Mouse (Mus musculus) kidney, postnatal 0 days (tissue): ENCODE measurements around the gene Mbnl2. TPM values are rescaled to one million over a fixed set of nuclear protein-coding genes. Genes with fewer than 3 reads are reported as not detected.

Experiments
- ATAC-seq: fragments of 200-750 bp; cut with Nextera tagmentation; replicated peaks from 2 replicates; pipeline ENCODE4 v1.8.0; 2017; ENCODE audit warnings: low read depth, moderate number of reproducible peaks, moderate TSS enrichment, moderate library complexity; ENCODE audit not compliant: low FRiP score
- DNase-seq: peaks from one replicate; pipeline ENCODE4 v3.0.0-alpha.2; 2016; ENCODE audit warnings: low spot score
- H3K27ac ChIP-seq: fragments of 300-500 bp; sonication (generic); 2 replicates; pipeline ENCODE4 v1.5.1; 2014; ENCODE audit warnings: mild to moderate bottlenecking
- H3K27me3 ChIP-seq: fragments of 300-500 bp; sonication (generic); 2 replicates; pipeline ENCODE4 v1.6.1; 2014; ENCODE audit warnings: low read length, mixed read lengths; ENCODE audit not compliant: insufficient read depth
- H3K36me3 ChIP-seq: fragments of 300-500 bp; sonication (generic); 2 replicates; pipeline ENCODE4 v1.6.1; 2014; ENCODE audit warnings: low read length, mixed read lengths; ENCODE audit not compliant: insufficient read depth
- H3K4me1 ChIP-seq: fragments of 300-500 bp; sonication (generic); replicated peaks from 2 replicates; pipeline ENCODE4 v1.6.1; 2014; ENCODE audit warnings: antibody characterized with exemption, low read length, mixed read lengths; ENCODE audit not compliant: insufficient read depth
- H3K4me2 ChIP-seq: fragments of 300-500 bp; sonication (generic); 2 replicates; pipeline ENCODE4 v1.6.1; 2014; ENCODE audit warnings: mild to moderate bottlenecking, low read length, moderate library complexity, mixed read lengths
- H3K4me3 ChIP-seq: fragments of 300-500 bp; sonication (generic); replicated peaks from 2 replicates; pipeline ENCODE4 v1.5.1; 2014; ENCODE audit warnings: low read depth, low read length
- H3K9ac ChIP-seq: fragments of 300-500 bp; sonication (generic); 2 replicates; pipeline ENCODE4 v1.6.1; 2014; ENCODE audit warnings: low read depth, low read length
- H3K9me3 ChIP-seq: fragments of 300-500 bp; sonication (generic); replicated peaks from 2 replicates; pipeline ENCODE4 v1.6.1; 2016; ENCODE audit warnings: low read length, inconsistent platforms, mixed read lengths
- CTCF ChIP-seq: IDR thresholded peaks from 2 replicates; pipeline ENCODE4 v1.5.1; 2016; ENCODE audit warnings: antibody characterized with exemption, low read depth, mild to moderate bottlenecking, moderate library complexity
- WGBS: fragments of 180-500 bp; shearing (Covaris S2); extraction: QIAGEN DNeasy Blood & Tissue Kit; methylation state at CpG from one replicate; pipeline ENCODE4 v1.1.7; 2014; 5-methylcytosine and 5-hydroxymethylcytosine counted together
- polyA plus RNA-seq: library from polyadenylated mRNA; unstranded; fragments of >200 nt; fragmentation: Nextera tagmentation; extraction: Ambion mirVana; gene quantifications from 2 replicates; pipeline ENCODE4 v1.2.1, GENCODE M21; 2015

The Mbnl2 gene
- polyA plus RNA-seq, 1 experiment from 2014 or later, result 119 TPM

DNA sequence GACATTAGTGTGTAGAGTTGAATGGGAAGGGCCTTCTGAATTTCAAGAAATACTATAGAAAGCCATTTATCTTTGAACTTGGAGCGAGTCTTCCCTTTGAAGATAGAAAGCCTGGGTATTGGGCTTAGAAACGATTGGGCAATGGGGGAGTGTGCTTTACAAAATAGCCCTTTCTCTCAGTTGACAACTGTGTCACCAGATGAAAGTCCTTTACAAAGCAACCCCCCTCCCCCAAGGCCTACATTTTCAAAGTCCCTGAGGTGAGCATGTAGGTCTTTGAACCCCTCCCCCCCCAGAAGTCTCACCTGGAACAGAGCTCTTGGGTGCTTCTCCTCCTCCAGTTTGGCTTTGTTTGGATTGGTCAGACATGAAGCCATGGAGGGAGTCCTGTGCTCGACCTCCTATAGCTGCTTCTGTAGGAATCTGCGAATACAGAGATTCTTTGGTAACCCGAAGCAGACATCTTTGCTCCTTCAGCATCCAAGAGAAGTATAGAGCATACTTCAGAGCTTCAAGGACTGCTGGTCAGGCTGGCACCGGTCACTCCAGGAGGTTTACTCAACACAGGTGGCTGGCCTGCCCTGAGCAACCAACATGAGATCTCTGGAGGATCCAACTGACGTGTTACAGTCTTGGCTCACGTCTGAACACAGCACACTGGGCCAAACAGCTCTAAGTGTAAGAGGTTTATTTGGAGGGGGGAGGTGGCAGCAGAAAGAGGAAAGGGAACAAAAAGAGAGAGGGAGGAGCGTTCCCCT is 43.7 kb downstream of the Mbnl2 start:
- Histone ChIP-seq H3K27ac (no peak overlapping the region), H3K36me3 (no peaks in the 10 kb centered on the region; the same call in 1 of the 2 replicates), H3K9me3 (no peaks in the 10 kb centered on the region), H3K4me1 (no peaks in the 10 kb centered on the region; the same call in 1 of the 2 replicates), H3K4me2 (no peak overlapping the region), H3K4me3 (no peak overlapping the region), H3K27me3 (no peaks in the 10 kb centered on the region), H3K9ac (no peak overlapping the region)
- TF ChIP-seq CTCF, result no peak
- DNase-seq (no peak), ATAC-seq (no peak)
- WGBS, result 74% methylated on average over 9 of the region's 9 CpGs

DNA sequence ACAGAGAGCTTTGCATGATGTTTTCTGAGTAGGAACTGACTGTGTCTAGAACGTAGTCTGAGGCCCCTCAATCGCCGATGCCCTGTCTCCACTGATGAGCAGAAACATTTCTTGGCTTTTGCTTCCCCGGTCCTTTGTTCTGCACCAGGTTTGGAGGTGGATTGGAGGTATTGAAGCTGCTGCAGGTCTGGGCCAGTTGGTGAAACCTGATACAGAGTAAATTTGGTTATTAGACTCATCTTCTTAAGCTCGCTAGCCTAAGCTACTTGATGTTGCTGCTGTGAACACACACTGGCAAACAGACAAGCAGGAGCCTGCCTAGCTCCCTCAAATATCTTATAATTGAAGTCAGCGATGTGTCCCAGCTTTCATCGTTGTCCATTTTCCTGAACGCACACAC is 46.6 kb downstream of the Mbnl2 start:
- TF ChIP-seq CTCF, result no peak

DNA sequence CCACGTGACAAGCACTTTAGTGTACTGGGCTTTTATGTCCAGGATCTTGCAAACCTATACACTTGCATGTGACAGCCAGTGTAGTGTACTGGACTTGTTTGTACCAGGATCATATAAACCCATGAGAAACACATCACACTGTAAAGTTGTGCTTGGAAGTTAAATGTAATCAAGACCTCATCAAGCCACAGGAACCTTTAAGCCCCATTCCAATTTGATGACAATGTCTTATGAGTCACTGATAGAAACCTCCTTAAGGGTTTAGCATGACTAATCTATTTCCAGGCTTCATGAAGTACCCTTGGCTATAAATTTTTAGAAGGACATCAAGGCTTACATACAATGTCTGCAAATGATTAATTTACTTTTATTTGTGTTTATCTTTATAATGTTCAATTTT is 47.6 kb downstream of the Mbnl2 start:
- Histone ChIP-seq H3K9ac (no peak overlapping the region), H3K4me3 (no peak overlapping the region), H3K4me2 (no peak overlapping the region), H3K36me3 (no peaks in the 10 kb centered on the region; the same call in 1 of the 2 replicates), H3K4me1 (no peaks in the 10 kb centered on the region; the same call in 1 of the 2 replicates), H3K9me3 (no peaks in the 10 kb centered on the region), H3K27me3 (no peaks in the 10 kb centered on the region), H3K27ac (no peak overlapping the region)
- 64% methylated on average over 1 of the region's 1 CpGs for WGBS
- DNase-seq, result no peak
- TF ChIP-seq CTCF, result no peak
- ATAC-seq, result no peak

More for the DNA sequence above, 46.6 kb downstream of the Mbnl2 start:
- 90% methylated on average over 8 of the region's 8 CpGs for WGBS
- no peaks in the 10 kb centered on the region for H3K9me3 ChIP-seq
- DNase-seq (no peak), ATAC-seq (no peak)
- no peak overlapping the region for H3K4me3 ChIP-seq
- H3K9ac ChIP-seq, result no peak overlapping the region
- H3K4me2 ChIP-seq, result no peak overlapping the region
- H3K36me3 ChIP-seq, result no peaks in the 10 kb centered on the region; the same call in 1 of the 2 replicates
- H3K27ac ChIP-seq, result no peak overlapping the region
- no peaks in the 10 kb centered on the region for H3K27me3 ChIP-seq
- H3K4me1 ChIP-seq, result no peaks in the 10 kb centered on the region; the same call in 1 of the 2 replicates

DNA sequence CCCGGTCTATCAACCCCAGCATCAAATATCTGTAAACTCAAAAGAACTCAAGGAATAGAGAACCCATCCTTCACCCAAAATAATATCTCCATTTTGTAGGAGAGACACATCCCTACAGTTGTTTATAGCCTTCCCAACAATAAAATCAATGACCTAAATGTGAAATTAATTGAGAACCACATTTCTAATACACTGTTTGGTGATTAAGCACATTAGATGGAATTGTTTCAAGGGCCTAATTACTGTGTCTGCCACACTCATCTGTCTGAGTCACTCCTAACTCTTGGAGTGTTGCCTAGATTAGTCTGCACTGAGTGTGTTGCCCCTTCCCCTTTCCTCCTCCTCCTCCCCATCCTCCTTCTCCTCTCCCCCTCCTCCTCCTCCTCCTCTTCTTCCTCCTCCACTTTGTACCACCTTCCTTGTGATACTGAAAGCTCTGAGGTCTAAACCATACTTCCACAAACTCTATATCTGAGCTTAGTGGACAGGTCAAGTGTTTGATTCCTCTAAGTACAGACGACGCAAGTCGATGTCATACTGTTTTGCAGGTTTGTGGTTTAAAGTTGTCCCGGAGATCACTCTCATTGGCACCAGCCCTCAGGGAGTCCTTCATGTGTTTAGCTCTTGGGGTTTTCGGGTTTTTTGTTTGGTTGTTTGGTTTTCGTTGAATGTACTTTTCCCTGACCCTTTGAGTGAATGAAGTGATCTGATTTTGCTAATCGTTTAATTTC is 48.8 kb downstream of the Mbnl2 start:
- TF ChIP-seq CTCF, result no peak
- Histone ChIP-seq H3K9me3 (no peaks in the 10 kb centered on the region), H3K4me3 (no peak overlapping the region)

DNA sequence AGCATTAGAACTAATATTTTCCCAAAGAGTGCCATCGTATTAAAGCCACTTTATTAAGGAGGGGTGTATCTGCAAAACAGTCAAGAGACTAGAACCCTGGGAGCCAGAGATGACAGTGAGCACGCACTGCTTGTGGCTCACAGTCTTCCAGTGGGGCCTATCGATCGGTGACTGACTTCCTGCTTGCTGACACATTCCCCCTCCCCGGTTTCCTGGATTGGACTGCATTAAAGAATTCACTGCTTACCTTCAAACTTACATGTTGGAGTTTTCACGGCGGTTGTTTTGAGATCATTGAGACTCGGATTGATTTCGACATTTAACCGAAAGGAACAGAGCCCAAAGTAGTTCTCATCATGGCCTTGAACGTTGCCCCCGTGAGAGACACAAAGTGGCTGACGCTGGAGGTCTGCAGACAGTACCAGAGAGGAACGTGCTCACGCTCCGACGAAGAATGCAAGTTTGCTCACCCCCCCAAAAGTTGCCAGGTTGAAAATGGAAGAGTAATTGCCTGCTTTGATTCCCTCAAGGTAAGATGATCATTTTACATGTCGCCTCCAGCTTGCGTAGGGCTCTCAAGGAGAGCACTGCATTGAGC is 49.5 kb downstream of the Mbnl2 start:
- no peak overlapping the region for H3K27ac ChIP-seq
- DNase-seq, result no peak
- no peaks in the 10 kb centered on the region for H3K4me1 ChIP-seq
- WGBS, result 86% methylated on average over 19 of the region's 19 CpGs
- H3K27me3 ChIP-seq, result no peaks in the 10 kb centered on the region
- H3K4me3 ChIP-seq, result no peak overlapping the region
- no peak for ATAC-seq
- no peaks in the 10 kb centered on the region for H3K36me3 ChIP-seq
- no peak overlapping the region for H3K4me2 ChIP-seq
- no peak for TF ChIP-seq CTCF
- H3K9me3 ChIP-seq, result no peaks in the 10 kb centered on the region
- no peak overlapping the region for H3K9ac ChIP-seq

More for the DNA sequence above, 48.8 kb downstream of the Mbnl2 start:
- no peaks in the 10 kb centered on the region for H3K27me3 ChIP-seq
- H3K9ac ChIP-seq, result no peak overlapping the region
- no peak overlapping the region for H3K4me2 ChIP-seq
- DNase-seq (no peak), ATAC-seq (no peak)
- no peaks in the 10 kb centered on the region; the same call in 1 of the 2 replicates for H3K36me3 ChIP-seq
- no peak overlapping the region for H3K27ac ChIP-seq
- 89% methylated on average over 8 of the region's 8 CpGs for WGBS
- H3K4me1 ChIP-seq, result no peaks in the 10 kb centered on the region

DNA sequence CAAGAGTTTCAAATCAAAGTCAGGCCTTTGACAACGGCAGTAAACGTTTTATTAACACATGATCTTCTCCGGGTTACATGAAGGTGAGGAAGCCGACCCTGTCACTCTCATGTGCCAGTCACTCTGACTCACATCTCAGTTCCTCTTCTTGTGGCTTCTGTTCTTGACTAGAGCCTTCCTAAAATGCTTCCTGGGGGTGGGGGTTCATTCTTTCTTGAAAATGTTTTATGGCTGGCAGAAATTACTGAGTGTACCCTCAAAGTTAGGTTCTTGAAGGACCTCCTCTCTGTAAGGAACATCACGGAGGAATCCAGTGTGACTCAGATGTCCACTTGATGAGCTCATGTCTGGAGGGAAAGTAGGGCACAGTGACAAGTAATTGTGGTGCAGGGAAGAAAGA is 50.2 kb downstream of the Mbnl2 start:
- Histone ChIP-seq H3K36me3 (0 out of 2 replicates have a peak, but pooled peaks cover 4% of the 10 kb centered on the region), H3K4me3 (no peak overlapping the region), H3K9me3 (no peaks in the 10 kb centered on the region), H3K4me1 (peaks cover 2% of the 10 kb centered on the region; the same call in 1 of the 2 replicates), H3K4me2 (no peak overlapping the region), H3K9ac (no peak overlapping the region), H3K27me3 (no peaks in the 10 kb centered on the region), H3K27ac (no peak overlapping the region)
- TF ChIP-seq CTCF, result no peak
- DNase-seq (no peak), ATAC-seq (no peak)
- whole genome bisulfite sequencing, result 86% methylated on average over 5 of the region's 5 CpGs
